Mouse (Mus musculus): Measurements from ENCODE around the gene Rbfox2. TPM values are rescaled to one million over a fixed set of nuclear protein-coding genes. Genes with fewer than 3 reads are reported as not detected.

Rbfox2 gene
- total and polyA plus RNA-seq, 2 experiments from 2014 or later, result 135 to 470 TPM

GRCm38 (mm10) chr15:77162931-77163330, 143.9 kb downstream of the Rbfox2 start:
- DNase-seq (no peak), ATAC-seq (no peak)
- no peaks in the 10 kb centered on the region for H3K27me3 ChIP-seq (ENCODE audit: insufficient read depth, low read length)
- no peaks in the 10 kb centered on the region for H3K4me1 ChIP-seq (ENCODE audit: insufficient read depth)
- no peaks in the 10 kb centered on the region for H3K36me3 ChIP-seq (ENCODE audit: insufficient read depth)
- H3K9me3 ChIP-seq (ENCODE audit: low read length), result no peaks in the 10 kb centered on the region
- no peak overlapping the region for H3K4me2 ChIP-seq (ENCODE audit: low read depth)
- H3K27ac ChIP-seq (ENCODE audit: low read depth, low read length), result no peak overlapping the region
- H3K4me3 ChIP-seq (ENCODE audit: low read depth, low read length), result no peak overlapping the region
- no peak overlapping the region for H3K9ac ChIP-seq
- 68% methylated on average over 6 of the region's 6 CpGs for WGBS
- TF ChIP-seq CTCF (IDR thresholded peaks at IDR 0.05; ENCODE audit: low read depth), result no peak

DNA sequence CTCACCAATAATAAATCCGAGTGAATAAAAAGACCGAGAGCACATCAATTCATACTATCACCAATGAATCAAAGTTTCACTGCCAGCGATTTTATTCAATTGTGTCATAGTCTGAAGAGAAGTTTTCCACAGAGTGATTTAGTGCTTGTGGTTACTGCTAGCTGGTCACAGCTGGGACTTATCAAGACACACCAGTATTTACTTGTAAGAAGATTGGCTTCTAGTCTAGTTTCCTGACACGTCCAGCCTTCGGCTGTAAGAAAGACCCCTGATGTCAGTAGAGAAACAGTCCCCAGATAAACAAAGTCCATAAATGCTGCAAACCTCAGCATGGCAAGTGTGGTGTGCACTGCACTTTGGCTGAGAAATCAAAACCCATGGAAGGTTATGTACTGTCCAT, 145.4 kb downstream of the Rbfox2 start:
- ATAC-seq (no peak), DNase-seq (no peak)
- H3K4me1 ChIP-seq (ENCODE audit: insufficient read depth), result 0 out of 2 replicates have a peak, but pooled peaks cover 4% of the 10 kb centered on the region
- no peak overlapping the region for H3K4me3 ChIP-seq (ENCODE audit: low read depth, low read length)
- no peak overlapping the region for H3K27ac ChIP-seq (ENCODE audit: low read depth, low read length)
- H3K4me2 ChIP-seq (ENCODE audit: low read depth), result no peak overlapping the region
- no peaks in the 10 kb centered on the region for H3K36me3 ChIP-seq (ENCODE audit: insufficient read depth)
- 74% methylated on average over 5 of the region's 5 CpGs for WGBS
- no peak for TF ChIP-seq CTCF (IDR thresholded peaks at IDR 0.05; ENCODE audit: low read depth)
- no peaks in the 10 kb centered on the region for H3K27me3 ChIP-seq (ENCODE audit: insufficient read depth, low read length)
- H3K9me3 ChIP-seq (ENCODE audit: low read length), result no peaks in the 10 kb centered on the region
- no peak overlapping the region for H3K9ac ChIP-seq

DNA sequence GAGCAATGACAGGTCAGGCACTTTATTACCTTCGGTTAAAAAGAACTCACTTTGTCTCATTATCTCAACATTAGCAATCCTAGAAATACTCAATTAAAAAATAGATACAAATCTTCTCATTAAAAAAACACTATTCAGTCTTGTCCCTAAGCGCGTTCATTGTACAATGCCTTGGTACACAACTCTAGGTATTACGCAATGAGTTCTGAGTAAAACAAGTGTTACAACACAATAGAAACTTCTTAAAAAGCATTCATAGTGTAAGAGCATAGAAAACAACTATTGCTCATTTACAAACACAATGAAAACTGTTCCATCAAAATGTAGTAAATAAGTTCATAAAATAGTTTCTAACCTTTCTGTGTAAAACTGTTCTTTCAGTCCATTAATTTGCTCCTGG, 146.0 kb downstream of the Rbfox2 start:
- WGBS, result 88% methylated on average over 4 of the region's 4 CpGs
- H3K4me3 ChIP-seq (ENCODE audit: low read depth, low read length), result no peak overlapping the region
- no peak overlapping the region for H3K4me2 ChIP-seq (ENCODE audit: low read depth)
- H3K4me1 ChIP-seq (ENCODE audit: insufficient read depth), result 0 out of 2 replicates have a peak, but pooled peaks cover 4% of the 10 kb centered on the region
- H3K9me3 ChIP-seq (ENCODE audit: low read length), result no peaks in the 10 kb centered on the region
- H3K36me3 ChIP-seq (ENCODE audit: insufficient read depth), result no peaks in the 10 kb centered on the region
- no peak overlapping the region for H3K27ac ChIP-seq (ENCODE audit: low read depth, low read length)
- H3K27me3 ChIP-seq (ENCODE audit: insufficient read depth, low read length), result no peaks in the 10 kb centered on the region
- ATAC-seq, result no peak
- no peak for TF ChIP-seq CTCF (IDR thresholded peaks at IDR 0.05; ENCODE audit: low read depth)
- H3K9ac ChIP-seq, result no peak overlapping the region
- no peak for DNase-seq

DNA sequence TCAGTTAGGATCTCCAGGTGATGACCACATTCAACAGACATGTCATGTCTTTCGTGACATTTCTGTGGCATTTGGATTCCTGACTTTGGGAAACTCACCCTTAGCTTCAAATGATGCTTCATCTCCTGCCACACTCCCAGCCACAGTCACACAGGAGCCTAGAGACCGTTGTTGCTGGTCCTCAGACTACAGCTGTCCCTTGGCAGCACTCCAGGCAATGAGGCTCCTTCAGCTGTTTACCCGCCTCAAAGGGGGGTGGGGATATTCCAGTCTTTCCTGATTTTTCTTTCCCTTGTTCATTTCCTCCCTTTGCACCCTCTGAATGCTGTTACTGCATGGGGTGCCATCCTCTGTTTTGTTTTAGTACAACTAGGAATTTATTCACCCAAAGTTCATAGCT, 150.3 kb downstream of the Rbfox2 start:
- 29% methylated on average over 3 of the region's 3 CpGs for WGBS
- Histone ChIP-seq H3K27me3 (ENCODE audit: insufficient read depth, low read length) (no peaks in the 10 kb centered on the region), H3K4me1 (ENCODE audit: insufficient read depth) (peaks cover 4% of the 10 kb centered on the region; the same call in 1 of the 2 replicates), H3K4me2 (ENCODE audit: low read depth) (no peak overlapping the region), H3K36me3 (ENCODE audit: insufficient read depth) (no peaks in the 10 kb centered on the region), H3K27ac (ENCODE audit: low read depth, low read length) (no peak overlapping the region), H3K9me3 (ENCODE audit: low read length) (no peaks in the 10 kb centered on the region), H3K4me3 (ENCODE audit: low read depth, low read length) (no peak overlapping the region), H3K9ac (no peak overlapping the region)
- ATAC-seq (no peak), DNase-seq (peak; percentile 39)
- TF ChIP-seq CTCF (IDR thresholded peaks at IDR 0.05; ENCODE audit: low read depth), result no peak

DNA sequence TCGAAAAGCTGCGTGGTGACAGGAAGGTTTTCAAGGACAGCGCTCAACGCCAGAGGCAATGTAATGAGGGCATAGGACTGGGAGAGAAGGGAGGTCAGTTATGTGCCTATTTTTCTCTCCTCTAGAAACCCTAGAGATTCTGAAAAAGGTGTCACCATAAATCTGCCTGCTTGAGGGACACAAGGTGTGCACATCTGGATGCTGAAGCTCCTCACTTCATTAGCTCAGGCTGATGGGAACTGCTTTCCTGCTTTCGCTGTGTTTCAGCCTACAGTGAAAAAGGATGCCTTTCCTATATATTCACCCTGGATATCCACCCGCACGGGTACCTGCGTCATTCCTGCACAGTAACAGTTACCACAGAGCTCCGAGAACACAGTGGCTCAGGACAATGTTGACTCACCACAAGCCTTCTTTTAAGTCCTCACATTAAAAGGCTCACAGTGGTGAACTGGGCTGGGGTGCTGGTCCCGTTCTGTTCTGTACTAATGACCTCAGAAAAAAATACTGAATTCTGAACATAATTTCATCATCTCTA, 152.5 kb downstream of the Rbfox2 start:
- H3K4me1 ChIP-seq (ENCODE audit: insufficient read depth), result peaks cover 14% of the 10 kb centered on the region
- no peak overlapping the region for H3K4me3 ChIP-seq (ENCODE audit: low read depth, low read length)
- DNase-seq (no peak), ATAC-seq (no peak)
- no peak for TF ChIP-seq CTCF (IDR thresholded peaks at IDR 0.05; ENCODE audit: low read depth)
- H3K27ac ChIP-seq (ENCODE audit: low read depth, low read length), result peak overlapping the region; percentile 96
- no peaks in the 10 kb centered on the region for H3K27me3 ChIP-seq (ENCODE audit: insufficient read depth, low read length)
- WGBS, result 61% methylated on average over 10 of the region's 10 CpGs
- no peak overlapping the region for H3K9ac ChIP-seq
- H3K4me2 ChIP-seq (ENCODE audit: low read depth), result peak overlapping the region; percentile 88; the same call in 1 of the 2 replicates
- no peaks in the 10 kb centered on the region for H3K36me3 ChIP-seq (ENCODE audit: insufficient read depth)
- H3K9me3 ChIP-seq (ENCODE audit: low read length), result no peaks in the 10 kb centered on the region

GRCm38 (mm10) chr15:77153625-77154024, 153.2 kb downstream of the Rbfox2 start:
- DNase-seq, result peak; percentile 95
- no peaks in the 10 kb centered on the region for H3K9me3 ChIP-seq (ENCODE audit: low read length)
- peak; percentile 55 for TF ChIP-seq CTCF (IDR thresholded peaks at IDR 0.05; ENCODE audit: low read depth)
- H3K27me3 ChIP-seq (ENCODE audit: insufficient read depth, low read length), result no peaks in the 10 kb centered on the region
- no peaks in the 10 kb centered on the region for H3K36me3 ChIP-seq (ENCODE audit: insufficient read depth)
- peak overlapping the region; percentile 64 for H3K4me3 ChIP-seq (ENCODE audit: low read depth, low read length)
- H3K4me1 ChIP-seq (ENCODE audit: insufficient read depth), result peaks cover 21% of the 10 kb centered on the region
- ATAC-seq, result peak; percentile 95
- H3K4me2 ChIP-seq (ENCODE audit: low read depth), result peak overlapping the region; percentile 88
- WGBS, result 1% methylated on average over 12 of the region's 12 CpGs
- H3K27ac ChIP-seq (ENCODE audit: low read depth, low read length), result peak overlapping the region; percentile 96
- peak overlapping the region; percentile 74 for H3K9ac ChIP-seq

- 5% methylated on average over 3 of the region's 3 CpGs for WGBS
- no peaks in the 10 kb centered on the region for H3K36me3 ChIP-seq (ENCODE audit: insufficient read depth)
- H3K27ac ChIP-seq (ENCODE audit: low read depth, low read length), result peak overlapping the region; percentile 96
- H3K4me3 ChIP-seq (ENCODE audit: low read depth, low read length), result peak overlapping the region; percentile 64
- H3K27me3 ChIP-seq (ENCODE audit: insufficient read depth, low read length), result no peaks in the 10 kb centered on the region
- H3K9ac ChIP-seq, result peak overlapping the region; percentile 74
- no peak for TF ChIP-seq CTCF (IDR thresholded peaks at IDR 0.05; ENCODE audit: low read depth)
- H3K9me3 ChIP-seq (ENCODE audit: low read length), result no peaks in the 10 kb centered on the region
- peak overlapping the region; percentile 88 for H3K4me2 ChIP-seq (ENCODE audit: low read depth)
- peaks cover 22% of the 10 kb centered on the region for H3K4me1 ChIP-seq (ENCODE audit: insufficient read depth)
- ATAC-seq, result peak; percentile 80
- peak; percentile 76 for DNase-seq
Observed at GRCm38 (mm10) chr15:77153088-77153546, 153.7 kb downstream of the Rbfox2 start.
